Mouse (Mus musculus) neural tube, embryonic 11.5 days (tissue): ENCODE results near the gene Slc6a13. TPM values are rescaled to one million over a fixed set of nuclear protein-coding genes. Genes with fewer than 3 reads are reported as not detected.

Experiments used
- ATAC-seq: fragments of 200-750 bp; cut with Nextera tagmentation; 2 replicates; pipeline ENCODE4 v1.8.0; 2017; ENCODE audit warnings: moderate number of reproducible peaks, mild to moderate bottlenecking, moderate TSS enrichment, moderate library complexity; ENCODE audit not compliant: insufficient read depth, low FRiP score, low TSS enrichment
- DNase-seq: peaks from one replicate; pipeline ENCODE4 v3.0.0-alpha.2; 2015; ENCODE audit warnings: low spot score
- H3K27ac ChIP-seq: fragments of 300-500 bp; sonication (generic); 2 replicates; pipeline ENCODE4 v1.5.1; 2014; ENCODE audit warnings: low read depth, mild to moderate bottlenecking, low read length
- H3K27me3 ChIP-seq: fragments of 300-500 bp; sonication (generic); 2 replicates; pipeline ENCODE4 v1.6.1; 2014; ENCODE audit warnings: mild to moderate bottlenecking, low read length, mixed read lengths; ENCODE audit not compliant: control insufficient read depth, insufficient read depth
- H3K36me3 ChIP-seq: fragments of 300-500 bp; sonication (generic); 2 replicates; pipeline ENCODE4 v1.6.1; 2014; ENCODE audit warnings: mild to moderate bottlenecking, low read length, moderate library complexity, mixed read lengths; ENCODE audit not compliant: control insufficient read depth, insufficient read depth
- H3K4me1 ChIP-seq: fragments of 300-500 bp; sonication (generic); 2 replicates; pipeline ENCODE4 v1.6.1; 2014; ENCODE audit warnings: low read length, mixed read lengths; ENCODE audit not compliant: control insufficient read depth, insufficient read depth
- H3K4me2 ChIP-seq: fragments of 300-500 bp; sonication (generic); 2 replicates; pipeline ENCODE4 v1.6.1; 2014; ENCODE audit warnings: low read depth, mild to moderate bottlenecking, moderate library complexity
- H3K4me3 ChIP-seq: fragments of 300-500 bp; sonication (generic); 2 replicates; pipeline ENCODE4 v1.5.1; 2014; ENCODE audit warnings: low read depth, low read length
- H3K9ac ChIP-seq: fragments of 300-500 bp; sonication (generic); 2 replicates; pipeline ENCODE4 v1.6.1; 2014; ENCODE audit warnings: mild to moderate bottlenecking, low read length
- H3K9me3 ChIP-seq: fragments of 300-500 bp; sonication (generic); 2 replicates; pipeline ENCODE4 v1.6.1; 2016; ENCODE audit warnings: low read length; ENCODE audit not compliant: control insufficient read depth
- whole genome bisulfite sequencing: fragments of 180-500 bp; shearing (Covaris S2); extraction: QIAGEN DNeasy Blood & Tissue Kit; methylation state at CpG from one replicate; pipeline ENCODE4 v1.1.7; 2014; 5-methylcytosine and 5-hydroxymethylcytosine counted together
- polyA plus RNA-seq: library from polyadenylated mRNA; unstranded; fragments of >200 nt; fragmentation: Nextera tagmentation; extraction: Ambion mirVana; gene quantifications from 2 replicates; pipeline ENCODE4 v1.2.1, GENCODE M21; 2014

The Slc6a13 gene
- polyA plus RNA-seq, 1 experiment from 2014 or later, result 2.9 TPM

DNA sequence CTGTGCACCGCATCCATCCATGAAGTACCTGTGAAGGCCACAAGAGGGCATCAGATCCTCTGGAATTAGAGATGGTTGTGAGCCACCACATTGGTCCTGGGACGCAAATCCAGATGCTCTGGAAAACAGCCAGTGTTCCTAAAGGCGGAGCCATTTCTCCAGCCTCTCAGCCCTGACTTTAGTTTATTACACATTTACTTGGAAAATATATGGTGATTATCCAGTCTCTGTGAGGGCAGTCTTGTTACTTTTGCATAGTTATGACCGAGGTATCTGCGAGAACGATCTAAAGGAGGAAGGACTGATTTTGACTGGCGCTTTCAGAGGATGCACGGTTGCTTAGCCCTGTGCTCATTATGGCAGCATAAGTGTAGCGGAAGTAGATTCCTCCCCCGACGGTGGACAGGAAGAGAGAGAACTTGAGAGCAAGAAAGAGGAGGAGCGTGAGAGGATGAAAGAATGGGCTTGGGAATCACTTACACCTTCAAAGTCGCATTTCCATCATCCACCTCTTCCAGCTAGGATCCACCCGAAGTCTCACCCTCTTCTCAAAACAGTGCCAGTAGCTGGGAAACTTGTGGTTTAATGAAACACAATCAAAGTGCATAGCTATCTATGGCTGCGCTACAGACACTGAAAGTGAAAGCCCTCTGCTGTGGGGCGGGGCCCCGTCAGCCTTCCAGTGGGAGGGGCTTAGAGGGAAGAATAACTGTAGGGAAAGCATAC is 27.8 kb upstream of the Slc6a13 start:
- H3K9me3 ChIP-seq, result no peaks in the 10 kb centered on the region
- peak; percentile 92 for ATAC-seq
- no peaks in the 10 kb centered on the region for H3K36me3 ChIP-seq
- no peaks in the 10 kb centered on the region for H3K27me3 ChIP-seq
- WGBS, result 17% methylated on average over 17 of the region's 17 CpGs
- peak overlapping the region; percentile 44 for H3K4me2 ChIP-seq
- peak; percentile 85 for DNase-seq
- peak overlapping the region; percentile 51 for H3K27ac ChIP-seq
- H3K4me3 ChIP-seq, result peak overlapping the region; percentile 29
- H3K9ac ChIP-seq, result peak overlapping the region; percentile 42
- no peaks in the 10 kb centered on the region for H3K4me1 ChIP-seq

DNA sequence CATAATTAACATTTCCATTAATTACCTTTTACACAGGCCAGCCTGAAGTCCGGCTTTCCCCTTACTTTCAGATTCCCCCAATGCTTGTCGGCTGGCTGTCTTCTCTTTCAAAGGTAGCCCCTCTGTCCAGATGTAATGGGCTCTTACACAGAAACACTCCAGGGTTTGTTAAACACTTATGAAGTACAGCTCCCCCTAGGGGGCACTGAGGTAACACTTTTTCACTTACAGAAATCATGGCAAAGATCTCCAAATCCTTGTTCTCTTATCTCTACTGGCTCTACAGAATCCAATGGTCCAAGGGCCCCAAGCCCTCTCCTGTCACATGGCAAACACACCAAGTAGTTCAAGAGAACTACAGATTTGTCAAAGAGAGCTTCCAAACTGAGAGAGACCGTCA is 25.7 kb upstream of the Slc6a13 start:
- ATAC-seq (no peak), DNase-seq (no peak)
- Histone ChIP-seq H3K36me3 (no peaks in the 10 kb centered on the region), H3K4me2 (no peak overlapping the region), H3K4me1 (no peaks in the 10 kb centered on the region), H3K27ac (no peak overlapping the region), H3K27me3 (no peaks in the 10 kb centered on the region), H3K9me3 (no peaks in the 10 kb centered on the region), H3K4me3 (no peak overlapping the region), H3K9ac (no peak overlapping the region)
- 77% methylated on average over 3 of the region's 3 CpGs for WGBS

DNA sequence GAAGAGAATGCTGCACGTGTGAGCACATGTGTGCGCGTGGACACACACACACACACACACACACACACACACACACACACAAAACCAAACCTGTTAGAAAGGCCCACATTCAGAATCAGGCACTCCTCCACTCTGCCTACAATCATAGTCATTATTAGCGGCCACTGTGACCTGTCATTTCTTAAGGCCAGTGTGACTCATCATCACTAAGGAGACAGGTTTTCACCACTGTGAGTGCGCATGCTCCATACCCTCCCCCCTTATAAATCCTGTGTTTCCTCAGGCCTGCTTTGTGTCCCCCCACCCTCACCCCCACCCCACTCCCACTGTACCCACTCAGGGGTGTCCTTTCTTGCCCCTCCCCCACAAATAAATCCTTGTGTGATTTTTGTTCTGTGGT is 15.9 kb upstream of the Slc6a13 start:
- H3K9ac ChIP-seq, result no peak overlapping the region
- H3K36me3 ChIP-seq, result no peaks in the 10 kb centered on the region
- ATAC-seq (no peak), DNase-seq (no peak)
- H3K9me3 ChIP-seq, result no peaks in the 10 kb centered on the region
- H3K4me2 ChIP-seq, result no peak overlapping the region
- H3K4me1 ChIP-seq, result no peaks in the 10 kb centered on the region
- H3K27me3 ChIP-seq, result no peaks in the 10 kb centered on the region
- no peak overlapping the region for H3K4me3 ChIP-seq
- no peak overlapping the region for H3K27ac ChIP-seq
- WGBS, result 91% methylated on average over 5 of the region's 5 CpGs

DNA sequence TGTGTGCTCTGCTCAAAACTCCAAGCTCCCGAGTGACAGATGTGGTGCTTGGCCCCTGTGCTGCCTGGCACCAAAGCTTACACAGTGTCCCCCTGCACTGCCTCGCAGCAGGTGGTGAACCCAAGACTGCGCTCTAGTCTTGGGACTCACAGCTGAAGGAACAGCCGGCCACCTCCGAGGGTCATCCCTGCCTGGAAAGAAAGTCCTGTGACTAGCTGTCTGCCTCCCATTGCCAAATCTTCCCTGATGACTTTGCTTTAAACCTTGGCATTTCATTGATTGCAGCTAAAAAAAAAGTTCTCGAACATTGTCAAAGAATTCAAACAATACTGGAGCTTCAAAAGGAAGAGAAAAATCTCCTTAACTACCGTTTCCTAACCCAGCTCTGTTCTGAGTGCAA is 710 bp upstream of the Slc6a13 start:
- ATAC-seq (no peak), DNase-seq (no peak)
- no peak overlapping the region for H3K9ac ChIP-seq
- no peaks in the 10 kb centered on the region for H3K9me3 ChIP-seq
- WGBS, result 54% methylated on average over 7 of the region's 7 CpGs
- no peak overlapping the region for H3K27ac ChIP-seq
- no peaks in the 10 kb centered on the region; the same call in 1 of the 2 replicates for H3K4me1 ChIP-seq
- H3K4me3 ChIP-seq, result no peak overlapping the region
- no peaks in the 10 kb centered on the region for H3K36me3 ChIP-seq
- H3K27me3 ChIP-seq, result no peaks in the 10 kb centered on the region
- no peak overlapping the region for H3K4me2 ChIP-seq

DNA sequence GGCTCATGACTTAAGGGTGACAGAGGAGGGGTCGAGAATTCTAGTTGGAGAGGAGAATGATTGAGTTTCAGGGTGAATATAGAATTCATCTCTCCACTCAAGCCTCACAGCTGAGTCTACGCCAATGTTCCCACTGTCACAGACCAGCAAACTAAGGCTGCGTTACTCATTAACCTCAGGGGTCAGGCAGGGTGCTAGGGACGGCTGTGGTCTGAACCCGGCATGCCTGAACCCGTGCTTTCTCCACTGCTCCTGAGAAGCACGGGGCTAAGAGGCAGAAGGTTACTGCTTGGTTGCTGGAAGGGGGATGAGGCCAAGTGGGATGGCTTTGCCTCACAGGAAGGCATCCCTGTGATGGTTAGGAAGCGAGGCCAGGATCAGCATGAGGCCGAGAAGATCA is 477 bp downstream of the Slc6a13 start:
- ATAC-seq (no peak), DNase-seq (no peak)
- Histone ChIP-seq H3K36me3 (no peaks in the 10 kb centered on the region), H3K4me1 (no peaks in the 10 kb centered on the region; the same call in 1 of the 2 replicates), H3K27me3 (no peaks in the 10 kb centered on the region), H3K9ac (no peak overlapping the region), H3K4me3 (no peak overlapping the region), H3K9me3 (no peaks in the 10 kb centered on the region), H3K4me2 (no peak overlapping the region), H3K27ac (no peak overlapping the region)
- WGBS, result 46% methylated on average over 9 of the region's 9 CpGs

DNA sequence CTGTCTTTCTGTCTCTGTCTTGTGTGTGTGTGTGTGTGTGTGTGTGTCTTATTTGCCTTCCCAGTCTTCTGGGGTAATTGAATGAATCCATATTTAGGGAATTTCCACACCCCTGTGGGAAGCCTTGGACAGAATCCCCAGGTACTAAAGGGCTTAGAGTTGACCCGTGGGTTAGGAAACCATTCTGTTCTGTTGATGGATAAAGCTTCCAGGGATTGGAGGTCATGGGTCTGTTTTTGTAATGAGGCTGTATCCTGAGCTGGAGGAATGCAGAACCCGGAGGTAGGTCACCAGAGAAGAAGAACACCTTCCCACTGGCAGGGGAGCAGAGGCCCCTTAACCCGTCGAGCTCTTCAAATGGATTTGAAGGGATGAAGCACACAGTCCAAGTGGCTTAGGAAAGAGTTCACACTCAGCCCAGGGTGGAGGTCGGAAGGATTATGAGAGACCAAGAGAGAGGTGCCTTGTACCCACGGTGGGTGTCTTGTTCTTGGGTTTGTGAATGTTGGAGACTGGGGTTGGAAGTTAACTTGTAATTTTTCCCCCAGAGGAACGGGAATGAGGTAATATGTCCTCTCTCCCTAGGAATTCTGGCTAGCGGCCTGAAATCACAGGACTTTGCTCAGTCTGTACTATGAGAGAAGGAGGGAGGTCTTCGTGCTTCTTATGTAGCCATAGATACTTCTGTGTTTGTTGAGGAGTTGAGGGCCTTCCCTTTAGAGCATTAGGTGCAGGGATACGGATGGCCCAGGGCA is 3.6 kb downstream of the Slc6a13 start:
- DNase-seq (no peak), ATAC-seq (no peak)
- 70% methylated on average over 10 of the region's 10 CpGs for WGBS
- Histone ChIP-seq H3K4me3 (no peak overlapping the region), H3K36me3 (no peaks in the 10 kb centered on the region), H3K27ac (no peak overlapping the region), H3K9ac (no peak overlapping the region), H3K4me2 (no peak overlapping the region), H3K9me3 (no peaks in the 10 kb centered on the region), H3K27me3 (no peaks in the 10 kb centered on the region), H3K4me1 (no peaks in the 10 kb centered on the region; the same call in 1 of the 2 replicates)

DNA sequence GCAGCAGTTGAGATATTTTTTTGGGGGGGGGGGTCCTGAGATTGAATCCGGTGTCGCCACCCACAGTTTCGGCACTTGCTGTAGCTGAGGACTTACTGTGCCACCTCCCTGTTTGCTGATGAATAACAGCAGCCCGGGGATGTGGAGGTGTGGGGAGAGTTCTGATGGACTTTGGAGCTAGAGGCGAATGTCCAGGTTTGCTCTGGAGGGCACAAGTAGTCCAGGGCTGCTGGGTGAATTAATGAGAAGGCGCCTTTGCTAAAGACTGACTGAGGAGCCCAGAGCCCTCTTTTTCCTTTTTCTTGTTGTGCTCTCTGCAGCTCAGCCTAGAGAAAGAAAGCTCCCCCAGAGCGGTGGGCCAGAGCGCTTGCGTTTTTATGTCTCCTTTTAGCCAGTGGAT is 4.6 kb downstream of the Slc6a13 start:
- Histone ChIP-seq H3K4me1 (no peaks in the 10 kb centered on the region; the same call in 1 of the 2 replicates), H3K27ac (no peak overlapping the region), H3K9me3 (no peaks in the 10 kb centered on the region), H3K9ac (no peak overlapping the region), H3K36me3 (no peaks in the 10 kb centered on the region), H3K4me3 (no peak overlapping the region), H3K4me2 (no peak overlapping the region), H3K27me3 (no peaks in the 10 kb centered on the region)
- ATAC-seq (no peak), DNase-seq (no peak)
- WGBS, result 83% methylated on average over 9 of the region's 9 CpGs

DNA sequence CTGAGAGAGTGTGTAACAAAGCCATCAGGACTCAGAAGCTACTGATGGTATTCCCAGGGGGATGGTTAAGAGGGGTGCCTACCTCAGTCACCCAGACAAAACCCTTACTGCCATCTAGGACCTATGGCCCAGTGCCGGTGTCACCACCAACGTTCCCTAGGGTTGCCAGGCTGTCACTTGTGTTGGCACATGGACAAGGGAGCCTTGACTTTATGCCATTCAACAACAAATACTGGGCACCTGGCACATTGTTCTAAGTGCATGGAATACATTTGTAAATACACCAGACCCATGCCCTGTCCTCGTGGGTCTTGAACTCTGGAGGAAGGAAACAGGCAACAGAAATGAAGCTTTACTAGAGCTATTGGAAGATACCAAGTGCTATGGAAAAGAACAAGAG is 5.5 kb downstream of the Slc6a13 start:
- 89% methylated on average over 3 of the region's 3 CpGs for WGBS
- Histone ChIP-seq H3K9ac (no peak overlapping the region), H3K27ac (no peak overlapping the region), H3K9me3 (no peaks in the 10 kb centered on the region), H3K4me1 (no peaks in the 10 kb centered on the region), H3K4me3 (no peak overlapping the region), H3K4me2 (no peak overlapping the region), H3K27me3 (no peaks in the 10 kb centered on the region), H3K36me3 (no peaks in the 10 kb centered on the region)
- ATAC-seq, result no peak
- DNase-seq, result no peak

DNA sequence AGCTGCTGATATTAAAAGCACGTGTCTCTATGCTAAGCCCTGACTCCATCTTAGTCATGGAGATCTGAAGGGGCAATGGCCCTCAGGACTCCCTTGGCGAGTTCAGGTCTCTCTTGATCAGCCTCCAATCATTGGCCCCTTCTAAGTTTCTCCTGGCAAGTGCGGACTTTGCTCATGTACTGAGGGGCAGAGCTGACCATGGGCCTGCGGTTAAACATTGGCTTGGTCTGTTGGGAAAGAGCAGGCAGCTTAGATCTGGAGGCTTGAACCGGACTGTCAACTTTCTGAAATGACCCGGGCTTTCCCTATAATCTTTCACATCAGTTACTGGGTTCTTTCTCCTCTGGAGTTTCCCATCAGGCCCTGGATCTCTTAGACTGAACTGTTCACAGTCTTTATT is 11.0 kb downstream of the Slc6a13 start:
- no peaks in the 10 kb centered on the region for H3K4me1 ChIP-seq
- H3K4me3 ChIP-seq, result no peak overlapping the region
- no peaks in the 10 kb centered on the region for H3K36me3 ChIP-seq
- whole genome bisulfite sequencing, result 86% methylated on average over 6 of the region's 6 CpGs
- H3K27ac ChIP-seq, result no peak overlapping the region
- H3K9ac ChIP-seq, result no peak overlapping the region
- H3K9me3 ChIP-seq, result no peaks in the 10 kb centered on the region
- DNase-seq (no peak), ATAC-seq (no peak)
- H3K4me2 ChIP-seq, result no peak overlapping the region
- H3K27me3 ChIP-seq, result no peaks in the 10 kb centered on the region
